Mouse (Mus musculus): ENCODE results near the gene Tmem198. TPM values are rescaled to one million over a fixed set of nuclear protein-coding genes. Genes with fewer than 3 reads are reported as not detected.
A peak's percentile ranks its signal among the peaks of the same experiment; 100 is the strongest.

Tmem198 gene
- total RNA-seq (2021), result 100 to 1,000 TPM in 1 of 2 experiments, 10 to 100 TPM in 1; 94.2 to 105 TPM

GRCm38 (mm10) chr1:75478916-75479634 lies at the start of gene Tmem198, which contains the start of gene Chpf:
Gene Tmem198, plus strand, starts transcription at chr1:75479532.
Gene Chpf, minus strand, starts transcription at chr1:75479307.
- DNase-seq (ENCODE audit: low spot score in 2 of 2), result peak; percentile 97 to 98
- intact Hi-C loops (cut with DNase I), result loop anchor here (2.0 kb wide), 2 partner anchors 80 to 118 kb away; no protein-coding TSS in a partner anchor

GRCm38 (mm10) chr1:75435475-75436328 lies 43.6 kb upstream of the Tmem198 start, which contains the start of gene Gmppa:
Gene Gmppa, plus strand, starts transcription at chr1:75435930.
- peak; percentile 80 to 82 for DNase-seq (ENCODE audit: low spot score in 2 of 2)
- intact Hi-C loops (cut with DNase I), result no loop called here

- no peak for DNase-seq (ENCODE audit: low spot score in 2 of 2)
- intact Hi-C loops (cut with DNase I), result no loop called here
These were observed 40.5 kb upstream of the Tmem198 start for GRCm38 (mm10) chr1:75438782-75439181.

- no peak for DNase-seq (ENCODE audit: low spot score in 2 of 2)
- intact Hi-C loops (cut with DNase I), result no loop called here
These were observed 38.7 kb upstream of the Tmem198 start for GRCm38 (mm10) chr1:75440661-75441060.

- intact Hi-C loops (cut with DNase I), result no loop called here
- no peak for DNase-seq (ENCODE audit: low spot score in 2 of 2)
These were observed 37.8 kb upstream of the Tmem198 start for GRCm38 (mm10) chr1:75441471-75441996.

GRCm38 (mm10) chr1:75442171-75442570 lies 37.2 kb upstream of the Tmem198 start:
- intact Hi-C loops (cut with DNase I), result no loop called here
- no peak for DNase-seq (ENCODE audit: low spot score in 2 of 2)

- intact Hi-C loops (cut with DNase I), result no loop called here
- no peak for DNase-seq (ENCODE audit: low spot score in 2 of 2)
These were observed 36.5 kb upstream of the Tmem198 start for GRCm38 (mm10) chr1:75442811-75443210.

GRCm38 (mm10) chr1:75443247-75444024 lies 35.9 kb upstream of the Tmem198 start:
- DNase-seq (ENCODE audit: low spot score in 2 of 2), result no peak
- intact Hi-C loops (cut with DNase I), result loop anchor here (2.0 kb wide), 1 partner anchor 15 kb away; no protein-coding TSS in a partner anchor

GRCm38 (mm10) chr1:75444208-75444607 lies 35.1 kb upstream of the Tmem198 start:
- intact Hi-C loops (cut with DNase I), result loop anchor here (2.0 kb wide), 1 partner anchor 15 kb away; no protein-coding TSS in a partner anchor
- no peak for DNase-seq (ENCODE audit: low spot score in 2 of 2)

GRCm38 (mm10) chr1:75445141-75445701 lies 34.1 kb upstream of the Tmem198 start:
- intact Hi-C loops (cut with DNase I), result loop anchor here (1.0 to 5.0 kb wide), 3 partner anchors 14 to 103 kb away; no protein-coding TSS in a partner anchor

GRCm38 (mm10) chr1:75445751-75446611 lies 33.4 kb upstream of the Tmem198 start:
- DNase-seq (ENCODE audit: low spot score in 2 of 2), result peak; percentile 58 to 68
- intact Hi-C loops (cut with DNase I), result loop anchor here (1.0 to 5.0 kb wide), 3 partner anchors 13 to 104 kb away; no protein-coding TSS in a partner anchor

More at GRCm38 (mm10) chr1:75445141-75445701, 34.1 kb upstream of the Tmem198 start:
- DNase-seq (ENCODE audit: low spot score in 2 of 2), result peak; percentile 56 to 59

- DNase-seq (ENCODE audit: low spot score in 2 of 2), result no peak
- intact Hi-C loops (cut with DNase I), result loop anchor here (5.0 kb wide), 1 partner anchor 104 kb away; no protein-coding TSS in a partner anchor
These were observed 32.7 kb upstream of the Tmem198 start for GRCm38 (mm10) chr1:75446656-75447055.

GRCm38 (mm10) chr1:75447265-75448051 lies 31.9 kb upstream of the Tmem198 start:
- intact Hi-C loops (cut with DNase I), result loop anchor here (5.0 kb wide), 1 partner anchor 105 kb away; no protein-coding TSS in a partner anchor
- DNase-seq (ENCODE audit: low spot score in 2 of 2), result no peak

GRCm38 (mm10) chr1:75448052-75448431 lies 31.3 kb upstream of the Tmem198 start:
- DNase-seq (ENCODE audit: low spot score in 2 of 2), result no peak
- intact Hi-C loops (cut with DNase I), result loop anchor here (5.0 kb wide), 1 partner anchor 106 kb away; no protein-coding TSS in a partner anchor

GRCm38 (mm10) chr1:75448937-75449336 lies 30.4 kb upstream of the Tmem198 start:
- intact Hi-C loops (cut with DNase I), result loop anchor here (5.0 kb wide), 1 partner anchor 107 kb away; no protein-coding TSS in a partner anchor
- DNase-seq (ENCODE audit: low spot score in 2 of 2), result no peak

- intact Hi-C loops (cut with DNase I), result loop anchor here (5.0 kb wide), 1 partner anchor 107 kb away; no protein-coding TSS in a partner anchor
- DNase-seq (ENCODE audit: low spot score in 2 of 2), result no peak
These were observed 29.8 kb upstream of the Tmem198 start for GRCm38 (mm10) chr1:75449377-75450135.

Data from left cerebral cortex, postnatal 36 days (tissue).